Mouse (Mus musculus) olfactory bulb, adult 2 months (tissue): ENCODE measurements around the gene Smug1.

Experiments used
- CTCF ChIP-seq: fragments of 200-500 bp; IDR thresholded peaks from 2 replicates; pipeline ENCODE4 v1.5.1; 2012; ENCODE audit warnings: low read depth, mild to moderate bottlenecking, low read length, moderate library complexity; ENCODE audit not compliant: insufficient read depth
- POLR2A ChIP-seq: fragments of 200-500 bp; IDR thresholded peaks from 2 replicates; pipeline ENCODE4 v1.6.1; 2012; ENCODE audit warnings: mild to moderate bottlenecking, low read depth, low read length, moderate library complexity; ENCODE audit not compliant: insufficient read depth

DNA sequence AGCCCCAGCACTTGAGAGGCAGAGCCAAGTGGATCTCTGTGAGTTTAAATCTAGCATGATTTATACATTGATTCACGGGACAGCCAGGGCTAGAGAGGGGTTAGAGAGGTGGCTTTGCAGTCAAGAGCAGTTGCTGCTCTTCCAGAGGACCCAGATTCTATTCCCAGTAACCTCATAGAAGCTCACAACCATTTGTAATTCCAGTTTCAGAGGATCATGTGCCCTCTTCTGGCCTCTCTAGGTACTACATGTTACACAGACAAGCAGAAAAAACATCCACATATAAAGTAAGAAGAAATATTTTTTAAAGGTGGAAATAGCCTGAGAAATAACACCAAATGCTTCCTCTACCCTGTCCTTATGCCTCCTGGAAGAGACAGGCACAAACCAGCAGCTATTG is 36.2 kb downstream of the Smug1 start:
- TF ChIP-seq POLR2A (no peak), CTCF (no peak)
